Mouse (Mus musculus) adrenal gland, postnatal 36 days (tissue): Measurements from ENCODE around the gene Olfml3. TPM values are rescaled to one million over a fixed set of nuclear protein-coding genes. Genes with fewer than 3 reads are reported as not detected.

Source experiments
- DNase-seq, 2 experiments: peaks; one replicate each; pipeline ENCODE4 v3.0.0; 2021; ENCODE audit warnings: mixed read lengths in 1 of 2
- total RNA-seq, 2 experiments: library from RNA; stranded (reverse); gene quantifications; 2 replicates each; pipeline ENCODE4 v1.2.3; 2021

Olfml3 gene
- total RNA-seq, 2 experiments from 2014 or later = 14.4 to 19.5 TPM

DNA sequence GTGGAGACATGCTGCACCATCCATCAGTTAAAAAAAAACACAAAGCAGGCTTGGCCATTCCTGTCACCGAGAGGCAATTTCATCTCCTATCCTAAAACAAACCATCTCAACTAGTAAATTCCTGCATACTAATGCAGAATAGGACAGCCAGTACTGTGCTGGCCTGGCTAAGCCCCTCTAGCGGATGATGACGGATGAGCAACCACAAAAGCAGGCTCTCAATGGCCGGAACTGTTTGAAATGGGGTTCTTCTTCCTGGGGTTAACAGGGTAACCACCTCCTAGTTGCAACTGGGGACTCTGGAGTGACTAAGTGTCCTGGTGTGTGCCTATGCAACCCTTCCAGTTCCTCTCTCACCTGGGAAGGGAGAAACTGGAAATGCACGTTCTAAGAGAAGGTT lies 2.5 kb upstream of the Olfml3 start:
- no peak for DNase-seq

DNA sequence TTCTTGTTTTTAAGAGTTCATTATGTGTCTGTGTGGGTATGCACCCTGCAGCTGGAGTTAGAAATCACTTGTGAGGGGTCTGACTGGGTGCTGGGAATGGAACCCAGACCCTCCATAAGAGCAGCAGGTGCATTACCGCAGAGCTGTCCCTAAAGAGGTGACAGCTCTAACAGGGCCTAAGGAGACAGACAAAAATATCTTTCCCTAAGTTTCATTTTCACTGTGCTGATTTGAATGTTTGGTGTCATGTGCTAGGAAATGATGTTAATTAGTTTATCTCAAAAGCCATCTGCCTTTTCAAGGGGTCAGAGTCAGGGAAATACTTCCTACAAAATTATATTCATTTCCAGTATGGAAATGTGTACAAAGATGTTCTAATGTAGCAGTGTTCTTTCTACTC lies 1.5 kb upstream of the Olfml3 start, which contains the start of gene Gm10964:
Gene Gm10964 (plus strand): TSS at position 38 of the 400 bp plus-strand sequence.
- no peak for DNase-seq

DNA sequence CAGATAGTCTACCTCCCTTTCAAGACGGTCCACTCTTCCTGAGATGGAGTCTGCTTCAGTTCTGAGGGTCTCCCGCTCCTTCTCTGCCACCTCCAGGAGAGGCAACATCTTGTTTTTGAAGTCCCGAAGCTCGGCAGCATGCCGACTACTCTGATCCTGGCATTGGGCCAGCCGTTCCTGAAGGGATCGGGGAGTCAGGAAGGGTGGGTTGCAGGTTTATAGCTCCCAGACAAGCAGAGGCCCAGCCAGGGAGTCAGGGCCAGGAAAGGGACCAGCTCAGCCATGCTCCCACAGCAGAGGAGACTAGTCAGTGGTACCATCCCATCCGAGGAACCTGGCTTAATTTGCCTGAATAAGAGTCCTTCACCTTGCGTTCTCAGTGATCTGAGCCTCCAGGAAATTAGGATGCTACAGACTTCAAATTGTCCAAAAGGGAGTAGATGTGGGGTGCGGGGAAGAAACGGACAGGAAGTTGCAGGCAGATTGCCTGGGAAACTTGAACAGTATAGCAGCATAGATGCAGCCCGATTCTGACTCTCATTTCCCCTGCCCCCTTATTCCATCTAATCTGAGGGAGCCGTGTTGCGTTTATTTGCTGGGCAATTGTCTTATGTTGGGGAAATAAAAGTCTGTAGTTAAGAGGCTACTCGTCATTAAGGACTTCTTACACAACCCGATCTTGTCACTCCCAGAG lies 593 bp downstream of the Olfml3 start:
- DNase-seq = peak; percentile 36 to 41

DNA sequence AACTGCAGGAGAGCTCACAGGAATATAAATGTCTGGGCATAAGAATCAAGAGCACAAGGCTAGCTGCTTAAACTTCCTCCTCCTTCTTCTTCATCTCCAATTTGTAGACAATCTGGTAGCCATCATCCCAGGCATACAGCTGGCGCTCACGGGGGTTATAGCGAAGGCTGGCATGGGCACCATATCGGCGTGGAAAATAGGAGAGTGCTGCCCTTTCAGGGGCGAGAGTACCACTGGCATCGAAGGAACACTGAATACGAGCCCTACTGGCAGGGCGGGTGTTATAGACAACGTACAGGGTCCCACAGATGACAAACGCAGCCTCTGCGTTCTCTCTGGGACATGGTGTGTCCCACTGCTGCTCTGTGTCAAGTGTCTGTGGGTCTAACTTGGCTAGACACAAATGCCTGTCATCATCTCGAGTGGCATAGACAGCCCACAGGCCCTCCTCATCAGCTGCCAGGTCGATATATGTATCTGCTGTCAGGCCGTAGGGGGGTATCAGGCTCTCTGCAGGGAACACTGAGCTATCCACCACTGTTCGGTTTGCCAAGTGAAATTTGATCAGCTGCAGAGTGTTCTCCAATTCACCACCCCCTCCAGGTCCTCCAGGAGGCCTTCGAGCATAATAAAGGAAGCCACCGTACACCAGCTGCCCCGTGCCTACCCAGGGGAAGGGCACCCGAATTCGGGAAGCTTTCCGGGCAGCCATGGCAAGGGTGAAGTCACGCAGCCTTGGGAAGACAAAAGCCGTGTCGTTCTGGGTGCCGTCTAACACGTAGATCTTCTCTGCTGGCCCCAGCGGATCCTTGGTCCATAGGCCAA lies 1.8 kb downstream of the Olfml3 start:
- DNase-seq = no peak

DNA sequence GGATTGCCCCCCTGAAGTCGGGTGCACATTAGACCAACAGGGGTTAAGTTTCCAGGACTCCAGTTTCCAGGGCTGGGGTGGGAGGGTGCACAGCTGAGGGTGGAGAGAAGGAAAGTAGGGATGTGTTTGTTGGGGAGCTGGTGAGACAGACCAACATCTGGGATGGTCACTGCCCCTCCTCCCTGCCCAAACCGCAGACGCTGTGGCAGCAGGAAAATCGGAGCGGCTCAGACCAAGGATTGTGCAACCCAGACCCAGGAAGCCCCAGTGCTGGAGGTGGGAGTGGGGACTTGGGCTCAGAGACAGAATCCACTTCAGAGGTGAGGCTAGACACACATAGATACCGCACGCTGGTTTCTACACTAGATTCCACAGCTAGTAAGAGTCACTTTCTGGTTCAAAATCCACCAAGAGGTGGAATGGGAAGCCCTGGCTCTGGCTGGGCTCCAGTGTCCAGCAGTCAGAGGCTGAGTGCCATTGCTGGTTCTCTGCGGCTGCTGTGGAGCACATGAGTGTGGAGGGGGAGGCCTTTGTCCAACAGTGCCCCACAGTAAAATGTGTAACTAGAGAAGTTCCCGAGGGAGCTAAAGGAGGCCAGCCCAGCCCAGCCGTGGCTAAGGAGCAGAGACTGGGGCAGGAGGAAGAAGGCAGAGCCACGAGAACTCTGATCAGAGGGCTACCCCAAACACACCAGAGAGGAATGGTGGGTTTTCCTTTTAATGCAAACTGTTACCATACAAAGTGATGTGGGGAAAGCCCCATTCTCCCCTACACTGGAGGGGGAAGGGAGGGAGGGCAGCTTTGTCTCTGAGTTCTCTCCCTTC lies 2.9 kb downstream of the Olfml3 start:
- peak; percentile 23 to 29 for DNase-seq

DNA sequence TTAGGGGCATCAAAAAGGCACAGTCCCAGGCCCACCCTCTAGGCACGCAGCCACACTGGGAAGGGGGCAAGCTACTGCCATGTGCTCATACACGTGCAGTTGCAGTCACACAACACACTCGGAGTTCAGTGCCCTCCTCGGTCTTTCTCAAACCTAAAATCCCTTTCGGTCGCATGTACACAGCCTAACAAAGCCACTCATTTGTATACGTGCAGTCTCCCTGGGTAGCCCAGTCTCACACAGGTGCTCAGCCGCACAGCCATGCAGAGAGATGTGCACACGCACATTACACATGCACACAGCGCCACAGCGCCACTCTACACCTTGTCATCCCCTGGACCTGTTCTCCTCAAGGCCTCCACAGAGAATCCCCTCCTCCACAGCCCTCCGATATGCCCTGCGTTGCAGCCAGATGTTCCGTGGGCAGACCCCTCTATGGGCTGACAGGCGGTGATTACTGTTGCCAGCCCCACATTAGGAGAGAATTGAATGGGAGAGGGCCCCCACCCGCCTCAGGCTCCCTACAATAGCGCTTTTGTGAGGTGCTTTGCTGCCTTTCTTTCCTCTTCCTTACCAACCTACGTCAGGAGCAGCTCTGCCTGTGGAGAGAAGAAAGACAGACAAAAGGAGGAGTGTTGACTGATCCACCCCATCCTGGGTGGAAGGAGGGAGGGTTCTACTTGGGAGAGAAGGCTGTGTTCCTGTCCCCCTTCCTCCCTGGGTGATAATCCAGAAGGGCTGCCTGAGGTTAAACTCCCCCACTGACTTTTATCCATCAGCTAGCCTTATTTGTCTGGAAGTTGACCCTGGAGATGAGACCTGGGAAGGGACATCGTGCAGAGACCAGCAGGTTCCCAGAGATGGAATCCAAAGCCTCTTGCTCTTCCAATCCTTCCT lies 3.8 kb downstream of the Olfml3 start:
- no peak for DNase-seq

DNA sequence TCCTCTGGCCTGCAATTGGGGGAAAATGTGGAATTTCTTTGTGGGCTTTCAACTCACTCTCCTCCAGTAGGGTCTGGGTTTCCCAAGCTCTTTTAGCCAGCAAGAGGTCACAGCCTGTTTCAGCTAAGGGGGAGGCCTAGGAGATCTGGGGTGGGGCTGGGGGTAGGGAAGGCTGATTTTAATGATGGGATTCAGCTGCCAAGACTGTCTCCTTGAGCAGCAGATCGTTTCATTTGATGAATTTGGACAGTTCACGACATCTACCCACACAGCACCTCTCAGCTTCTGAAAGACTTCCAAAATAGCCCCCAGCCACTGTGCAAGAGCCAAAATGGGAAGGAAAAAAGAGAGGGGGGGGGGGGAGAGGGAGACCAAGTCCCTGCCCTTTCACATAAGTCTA lies 4.6 kb downstream of the Olfml3 start:
- DNase-seq = no peak

DNA sequence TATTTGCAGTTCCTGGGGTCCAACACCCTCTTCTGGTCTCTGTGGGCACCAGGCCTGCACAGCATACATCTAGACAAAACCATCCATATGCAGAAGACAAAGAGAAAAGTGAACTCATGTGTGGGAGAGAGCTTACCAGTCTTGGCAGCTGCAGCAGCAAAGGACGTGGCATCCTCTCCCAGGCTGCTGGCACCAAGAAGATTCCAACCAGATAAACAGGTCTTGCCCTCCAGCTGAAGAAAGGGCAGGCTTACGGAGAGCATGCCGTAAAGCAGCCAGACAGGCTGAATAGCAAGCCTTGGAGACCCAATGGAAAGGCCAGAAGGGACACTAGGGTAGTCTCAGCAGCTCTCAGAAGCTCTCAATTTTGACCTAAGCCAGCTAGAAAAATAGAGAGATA lies 5.7 kb downstream of the Olfml3 start:
- no peak for DNase-seq

DNA sequence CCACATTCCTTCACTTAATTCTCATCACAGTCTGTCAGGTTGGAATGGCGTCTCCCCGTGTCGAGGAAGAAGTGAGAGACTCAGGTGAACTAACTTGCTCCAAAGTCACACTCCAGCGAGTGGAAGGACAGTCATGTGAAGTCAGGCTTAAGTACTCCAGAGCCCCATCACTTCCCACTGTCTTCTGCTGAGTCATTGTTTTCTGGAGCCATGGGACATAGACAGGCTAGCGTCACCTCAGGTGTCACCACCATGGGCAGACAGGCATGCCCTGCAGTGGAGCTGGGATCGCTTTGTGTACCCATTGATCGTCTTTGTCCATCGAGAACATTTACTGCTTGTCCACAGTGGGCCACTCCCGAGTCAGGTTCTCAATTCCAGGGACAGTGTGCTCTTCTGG lies 8.0 kb downstream of the Olfml3 start:
- no peak for DNase-seq

DNA sequence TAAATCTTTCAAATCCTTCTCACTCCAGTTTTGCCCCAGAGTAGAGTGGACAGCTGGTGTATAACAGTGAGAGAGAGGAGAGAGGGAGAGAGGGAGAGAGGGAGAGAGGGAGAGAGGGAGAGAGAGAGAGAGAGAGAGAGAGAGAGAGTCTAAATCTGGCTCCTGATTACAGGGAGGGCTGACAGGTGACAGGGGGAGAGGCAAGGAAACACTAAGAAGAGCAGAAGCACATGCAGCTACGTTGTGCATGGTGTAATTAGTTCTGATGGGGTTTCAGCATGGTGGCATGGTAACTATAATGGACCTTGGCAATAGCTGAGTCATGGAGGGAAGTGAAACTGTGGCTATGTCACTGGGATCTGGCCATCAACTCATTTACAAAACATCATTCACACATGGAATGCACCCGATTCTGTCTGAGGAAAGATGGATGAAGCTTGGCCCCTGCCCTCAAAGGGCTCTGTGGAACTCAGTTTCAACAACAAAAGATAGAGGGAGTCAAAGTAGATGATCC lies 9.9 kb downstream of the Olfml3 start:
- no peak for DNase-seq

DNA sequence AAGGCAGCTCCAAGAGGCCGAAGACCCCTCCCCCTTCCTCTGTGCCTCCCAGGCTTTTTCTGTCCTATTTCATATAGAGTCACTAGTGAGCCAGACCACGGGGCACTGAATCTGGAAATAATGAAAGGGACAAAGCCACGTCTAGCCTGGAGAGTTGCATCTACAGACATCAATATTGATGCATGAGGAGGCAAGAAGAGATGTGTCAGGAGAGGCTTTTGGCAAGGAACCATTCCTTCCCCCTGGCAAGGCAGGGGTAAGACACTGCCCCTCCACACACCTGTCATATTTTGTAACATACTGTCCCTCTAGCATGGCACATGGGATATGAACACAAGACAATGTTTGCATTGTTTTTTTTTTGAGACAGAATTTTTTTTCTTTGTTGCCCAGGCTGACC lies 11.2 kb downstream of the Olfml3 start:
- no peak for DNase-seq

DNA sequence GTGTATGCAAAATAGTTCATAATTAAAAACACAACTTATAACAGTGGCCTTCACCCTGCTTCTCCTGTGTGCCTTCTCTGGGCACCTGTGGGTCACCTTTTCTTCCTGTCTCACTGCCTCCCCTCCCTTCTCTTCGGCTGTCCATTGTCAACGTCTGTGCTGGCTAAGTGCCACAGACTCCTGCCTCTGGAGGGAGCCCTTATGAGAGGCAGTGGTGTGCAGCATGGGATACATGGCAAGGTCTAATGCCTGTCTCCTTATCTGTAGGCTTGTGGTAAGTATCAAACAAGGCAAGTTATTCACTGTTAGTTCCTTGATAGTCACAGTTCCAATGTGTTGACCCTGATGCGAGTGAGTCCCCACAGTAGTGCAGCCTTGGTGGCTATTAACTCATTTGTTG lies 13.7 kb downstream of the Olfml3 start:
- DNase-seq = no peak

DNA sequence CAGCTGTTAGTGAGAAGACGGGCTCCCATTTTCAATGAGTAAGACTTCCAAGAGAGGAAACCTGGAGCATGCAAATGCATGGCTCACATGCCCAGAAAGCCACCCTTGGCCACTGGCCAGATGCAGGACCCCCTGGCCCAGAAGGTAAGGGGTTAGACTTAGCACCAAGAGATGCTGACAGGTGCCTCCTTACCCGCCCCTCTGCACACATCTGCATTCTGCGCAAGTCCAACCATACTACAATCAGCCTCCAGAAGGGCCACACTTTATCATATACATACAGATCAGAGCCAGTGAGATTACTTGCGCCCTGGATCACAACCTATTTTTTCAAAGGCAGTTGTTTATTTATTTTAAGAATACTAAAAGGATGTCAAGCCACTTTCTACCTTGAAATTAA lies 19.1 kb downstream of the Olfml3 start:
- no peak for DNase-seq

DNA sequence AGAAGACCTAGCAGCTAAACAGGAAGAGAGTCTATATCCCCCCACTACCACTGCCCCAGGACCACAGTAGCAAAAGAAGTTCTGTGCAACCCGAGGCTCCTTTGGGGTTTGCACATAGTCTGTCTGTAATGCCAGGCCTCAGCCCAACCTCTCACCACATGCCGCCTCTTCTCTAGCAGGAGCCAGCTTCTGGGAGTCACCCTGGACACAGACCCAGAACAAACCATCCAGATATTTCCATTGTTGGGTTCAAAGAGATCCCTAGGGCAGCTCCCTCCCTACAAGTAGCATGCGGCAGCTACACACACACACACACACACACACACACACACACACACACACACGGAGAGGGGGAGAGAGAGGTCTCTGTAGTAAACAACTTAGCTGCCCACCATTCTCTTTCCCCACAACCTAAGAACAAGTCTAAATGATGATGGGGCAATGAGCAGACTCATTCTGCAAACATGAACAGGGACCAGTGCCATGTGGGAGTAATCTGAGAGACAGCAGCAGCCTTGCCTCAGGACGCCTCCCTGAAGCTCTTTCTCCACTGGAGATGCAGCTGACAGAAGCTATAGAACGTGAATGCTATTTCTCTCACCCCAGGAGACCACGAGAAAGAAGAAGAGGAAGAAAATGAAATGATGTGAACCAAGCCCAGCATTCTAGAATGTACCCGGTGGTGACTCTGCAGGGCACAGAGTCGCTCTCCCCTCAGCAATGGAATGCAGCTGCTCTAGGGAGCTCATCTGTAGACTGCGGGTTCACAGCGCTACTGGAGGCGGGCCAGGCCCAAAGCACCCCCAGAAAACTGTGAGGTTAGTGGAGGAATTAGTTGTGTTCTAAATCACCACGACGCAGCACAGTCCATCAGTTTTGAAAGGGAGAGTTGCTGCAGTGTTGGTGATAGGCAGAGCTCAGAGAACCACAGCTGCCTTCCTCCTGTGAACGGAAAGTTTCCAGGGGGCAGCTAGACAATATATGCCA lies 20.7 kb downstream of the Olfml3 start:
- DNase-seq = no peak

DNA sequence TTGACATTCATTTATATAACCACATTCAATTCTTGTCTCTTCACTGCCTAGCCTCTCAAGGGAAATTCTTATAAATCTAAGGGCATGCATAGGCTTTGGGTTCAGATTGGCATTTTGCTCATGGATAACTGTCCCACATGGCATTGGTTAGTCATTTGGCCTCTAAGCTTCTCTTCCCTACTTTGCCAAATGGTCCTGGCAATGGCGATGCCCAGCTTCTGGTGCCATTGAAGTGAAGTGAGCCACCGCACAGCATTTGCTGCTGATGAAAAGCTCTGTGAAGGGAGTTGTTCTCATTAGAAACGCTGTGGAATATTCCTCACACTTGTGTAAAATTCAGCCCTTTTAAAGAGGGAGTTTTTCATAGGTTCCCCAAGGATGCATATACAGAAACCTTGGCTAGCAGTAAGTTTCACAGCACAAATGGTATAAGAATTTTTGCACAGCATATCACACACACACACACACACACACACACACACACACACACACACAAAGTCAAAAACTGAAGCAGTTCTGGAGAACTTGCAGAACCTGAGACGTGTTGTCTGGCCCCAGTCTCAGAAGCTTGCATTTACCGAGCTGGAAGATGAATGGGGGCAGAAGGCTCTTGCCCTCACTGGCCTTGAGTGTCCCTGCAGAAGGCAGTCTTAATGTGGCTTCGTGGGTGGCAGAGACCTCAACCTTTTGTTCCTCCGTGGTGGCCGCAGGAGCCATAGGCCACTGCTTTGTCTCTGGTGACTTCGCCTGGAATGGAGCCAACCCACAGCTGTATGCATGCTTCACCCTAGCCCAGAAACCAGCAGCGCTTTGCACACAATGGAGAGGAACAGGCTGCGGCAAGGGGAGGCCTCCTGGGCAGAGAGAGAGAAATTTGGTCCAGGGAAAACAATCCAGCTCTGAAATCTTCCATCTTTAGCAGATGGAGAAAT lies 21.8 kb downstream of the Olfml3 start:
- DNase-seq = peak; percentile 27 to 64

DNA sequence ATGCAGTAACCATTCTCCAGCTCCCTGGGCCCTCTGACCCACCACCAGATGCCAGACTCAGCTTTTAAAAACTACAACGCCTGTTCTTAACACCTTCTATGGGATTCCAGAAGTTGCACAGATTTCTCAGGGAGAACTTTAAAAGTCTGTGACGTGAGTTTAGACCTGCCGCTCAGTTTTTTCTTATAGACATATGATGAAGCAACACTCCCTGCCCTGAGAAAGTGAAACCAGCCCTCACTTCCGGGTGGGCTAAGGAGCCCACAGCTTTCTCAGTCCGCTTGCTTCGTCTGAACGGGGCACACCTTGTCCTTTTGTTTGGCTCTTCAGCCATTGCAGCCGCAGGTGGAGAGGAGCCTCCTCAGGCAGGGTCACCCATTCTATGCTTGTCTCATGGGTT lies 22.9 kb downstream of the Olfml3 start:
- no peak for DNase-seq

DNA sequence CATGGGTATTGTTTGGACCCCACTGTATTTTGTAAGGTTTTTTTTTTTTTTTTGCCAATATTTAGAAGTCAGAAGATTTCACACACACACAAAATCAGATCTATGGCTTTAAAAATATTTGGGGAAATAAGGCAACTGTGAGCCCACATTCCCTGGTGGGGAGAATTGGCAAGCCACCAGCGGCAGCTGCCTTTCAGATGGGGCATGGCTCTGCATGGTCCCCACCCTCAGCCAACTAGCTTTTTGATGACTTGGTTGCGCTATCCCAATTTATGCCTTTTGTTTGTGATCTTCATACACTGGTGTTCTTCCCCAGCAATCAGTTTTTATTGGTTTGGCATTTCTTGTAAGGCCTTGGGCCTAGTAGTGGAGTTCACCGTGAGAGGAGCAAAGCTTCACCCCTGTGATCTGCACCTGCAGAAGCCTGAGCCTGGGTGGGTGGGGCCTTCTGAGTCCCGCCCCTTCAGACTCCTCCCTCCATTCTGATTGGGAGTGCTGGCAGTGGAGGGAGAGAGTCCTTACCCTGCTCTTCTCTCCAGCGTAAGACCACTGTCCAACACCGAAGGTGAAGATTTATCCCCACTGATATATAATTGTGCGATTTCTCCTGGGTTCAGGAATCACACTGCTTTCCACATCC lies 23.4 kb downstream of the Olfml3 start:
- no peak for DNase-seq

DNA sequence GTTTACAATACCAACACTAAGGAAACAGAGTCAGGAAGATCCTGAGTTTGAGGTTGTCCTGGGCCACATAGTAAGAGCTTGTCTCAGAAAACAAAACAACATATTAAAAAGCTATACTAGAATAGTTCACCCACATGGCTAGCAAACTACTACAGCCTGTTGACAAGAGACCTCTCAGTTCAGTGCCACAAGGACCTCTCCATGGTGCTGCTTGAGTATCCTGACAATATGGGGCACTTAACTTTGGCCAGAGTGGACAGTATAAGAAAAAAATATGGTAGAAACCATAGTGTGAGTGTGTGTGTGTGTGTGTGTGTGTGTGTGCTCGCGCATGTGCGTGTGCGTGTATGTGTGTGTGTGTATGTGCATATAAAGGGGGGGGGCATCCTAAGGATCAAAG lies 25.6 kb downstream of the Olfml3 start:
- no peak for DNase-seq
